Mouse (Mus musculus): ENCODE data around the gene Sorl1. TPM values are rescaled to one million over a fixed set of nuclear protein-coding genes. Genes with fewer than 3 reads are reported as not detected.

Gene Sorl1
- polyA plus RNA-seq (2016; fragmentation: Nextera tagmentation; extraction: Ambion mirVana), result 4.5 and 5.8 TPM in 2 replicates

DNA sequence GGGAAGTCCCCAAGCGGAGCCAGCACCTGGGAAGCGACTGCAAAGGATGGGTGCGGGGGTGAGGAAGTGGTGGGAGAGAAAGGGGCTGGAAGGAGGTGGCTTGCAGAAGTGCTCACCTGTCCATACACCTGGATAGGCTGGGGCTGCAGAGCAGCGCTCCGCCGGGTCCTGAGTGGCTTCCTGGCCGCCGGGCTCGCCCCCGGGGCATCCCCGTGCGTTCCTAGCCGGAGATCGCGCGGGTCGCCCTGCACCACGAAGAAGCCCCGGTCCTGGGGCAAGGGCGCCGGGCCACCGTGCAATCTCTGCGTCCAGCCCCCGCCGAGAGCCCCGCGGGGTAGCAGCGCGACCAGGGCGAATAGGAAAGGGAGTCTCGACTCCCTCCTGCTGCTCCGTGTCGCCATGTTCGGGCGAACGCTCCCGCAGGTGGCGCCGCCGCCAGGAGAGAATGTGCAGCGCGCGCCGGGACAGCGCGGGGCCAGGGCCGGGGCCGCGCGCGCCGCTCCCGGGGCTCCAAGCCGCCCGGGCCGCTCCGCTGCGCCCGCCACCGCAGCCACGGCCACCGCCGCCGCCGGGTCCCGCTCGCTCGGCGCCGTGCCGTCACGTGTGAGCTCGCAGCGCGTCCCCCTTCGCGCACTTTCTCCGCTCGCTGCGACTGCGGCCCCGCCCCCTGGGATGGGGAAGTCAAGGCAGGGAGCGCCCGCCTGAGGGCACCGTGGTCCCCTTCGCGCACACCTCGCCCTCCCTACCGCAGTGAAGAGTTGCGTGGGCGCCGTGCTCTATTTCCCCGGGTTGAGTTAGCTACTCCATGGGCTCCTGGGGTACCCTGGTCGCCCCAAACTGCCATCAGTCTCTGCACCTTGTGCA lies at the start of gene Sorl1:
TSS of gene Sorl1 (minus strand) at position 585 of the 864 bp plus-strand sequence.
- Histone ChIP-seq H3K4me2 (replicated peaks) (peak within 1 kb of the TSS; percentile 79), H3K4me3 (peak within 1 kb of the TSS; percentile 78), H3K9ac (replicated peaks) (peak within 1 kb of the TSS; percentile 67), H3K27me3 (peaks cover 39% of the 10 kb centered on the region), H3K36me3 (no peaks in the 10 kb centered on the region), H3K4me1 (peaks cover 13% of the 10 kb centered on the region; the same call in 1 of the 2 replicates), H3K9me3 (no peaks in the 10 kb centered on the region), H3K27ac (replicated peaks) (no peak within 1 kb of the TSS)
- peak; percentile 87 for ATAC-seq (ENCODE audit: low FRiP score, low read depth)
- WGBS, result 1% methylated on average over 79 of the region's 94 CpGs

DNA sequence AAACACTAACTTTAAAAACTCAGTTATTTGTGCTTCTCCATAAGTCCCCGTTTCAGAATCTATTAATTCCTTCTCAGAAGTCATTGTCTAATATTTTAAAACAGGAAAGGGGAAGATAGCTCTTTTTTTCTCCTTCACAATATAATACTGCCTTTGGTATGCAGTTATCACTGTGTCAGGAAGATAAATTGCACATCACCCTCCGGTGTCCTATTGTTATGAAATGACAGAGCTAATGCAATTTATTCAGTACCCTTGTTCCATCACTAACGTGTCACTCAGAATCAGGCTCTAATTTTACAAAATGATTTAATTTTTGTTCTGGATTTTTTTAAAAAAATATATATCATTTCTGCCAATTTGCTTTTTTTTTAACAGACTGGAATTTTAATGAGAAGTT lies 49.7 kb upstream of the Sorl1 start:
- Histone ChIP-seq H3K4me3 (no peak overlapping the region), H3K36me3 (no peaks in the 10 kb centered on the region), H3K9me3 (no peaks in the 10 kb centered on the region), H3K27ac (replicated peaks) (no peak overlapping the region), H3K4me1 (peaks cover 15% of the 10 kb centered on the region), H3K4me2 (replicated peaks) (no peak overlapping the region), H3K9ac (replicated peaks) (no peak overlapping the region), H3K27me3 (no peaks in the 10 kb centered on the region)
- no peak for ATAC-seq (ENCODE audit: low FRiP score, low read depth)
- WGBS, result 78% methylated on average over 3 of the region's 3 CpGs

DNA sequence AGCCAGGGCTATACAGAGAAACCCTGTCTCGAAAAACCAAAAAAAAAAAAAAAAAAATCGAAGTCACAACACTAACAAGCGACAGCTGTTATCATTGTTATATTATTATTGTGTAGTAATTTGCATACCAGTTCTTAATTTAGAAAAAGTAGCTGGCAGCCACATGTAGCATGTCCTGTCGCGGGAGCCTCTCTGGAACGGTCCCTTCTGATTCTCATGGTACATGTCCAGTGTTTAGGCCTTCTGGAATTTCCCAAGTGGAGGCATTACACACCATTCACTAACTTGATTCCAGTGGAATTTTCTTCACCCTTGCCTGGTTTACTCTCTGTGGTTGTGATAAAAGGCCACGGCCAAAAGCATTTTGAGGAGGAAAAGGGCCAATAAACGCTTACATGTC lies 45.4 kb upstream of the Sorl1 start:
- Histone ChIP-seq H3K9ac (replicated peaks) (no peak overlapping the region), H3K4me1 (peaks cover 4% of the 10 kb centered on the region), H3K4me3 (no peak overlapping the region), H3K36me3 (no peaks in the 10 kb centered on the region), H3K9me3 (no peaks in the 10 kb centered on the region), H3K27ac (replicated peaks) (no peak overlapping the region), H3K4me2 (replicated peaks) (no peak overlapping the region), H3K27me3 (no peaks in the 10 kb centered on the region)
- no peak for ATAC-seq (ENCODE audit: low FRiP score, low read depth)
- WGBS, result 94% methylated on average over 8 of the region's 8 CpGs

DNA sequence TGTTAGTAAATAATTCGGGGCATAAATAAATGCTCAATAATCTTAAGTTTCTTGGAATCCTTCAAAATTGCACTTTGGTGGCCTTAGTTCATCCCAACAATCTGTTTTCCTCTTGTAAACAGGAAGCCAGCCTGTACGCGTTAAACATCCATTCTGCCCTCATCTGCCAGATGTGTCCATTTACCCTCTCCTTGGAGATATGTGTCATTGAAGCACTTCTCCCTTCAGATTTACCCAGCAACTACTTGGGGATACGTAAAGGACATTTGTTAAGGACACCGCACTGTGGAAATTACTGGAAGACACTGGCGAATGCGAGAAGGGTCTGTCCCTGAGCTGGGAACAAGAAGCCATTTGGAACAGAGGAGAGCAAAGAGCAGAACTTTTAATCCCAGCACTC lies 44.9 kb upstream of the Sorl1 start:
- H3K9me3 ChIP-seq, result no peaks in the 10 kb centered on the region
- H3K4me3 ChIP-seq, result no peak overlapping the region
- H3K36me3 ChIP-seq, result no peaks in the 10 kb centered on the region
- H3K27me3 ChIP-seq, result no peaks in the 10 kb centered on the region
- H3K4me1 ChIP-seq, result no peaks in the 10 kb centered on the region
- no peak overlapping the region for H3K27ac ChIP-seq (replicated peaks)
- ATAC-seq (ENCODE audit: low FRiP score, low read depth), result no peak
- WGBS, result 96% methylated on average over 7 of the region's 7 CpGs
- H3K4me2 ChIP-seq (replicated peaks), result no peak overlapping the region
- no peak overlapping the region for H3K9ac ChIP-seq (replicated peaks)

DNA sequence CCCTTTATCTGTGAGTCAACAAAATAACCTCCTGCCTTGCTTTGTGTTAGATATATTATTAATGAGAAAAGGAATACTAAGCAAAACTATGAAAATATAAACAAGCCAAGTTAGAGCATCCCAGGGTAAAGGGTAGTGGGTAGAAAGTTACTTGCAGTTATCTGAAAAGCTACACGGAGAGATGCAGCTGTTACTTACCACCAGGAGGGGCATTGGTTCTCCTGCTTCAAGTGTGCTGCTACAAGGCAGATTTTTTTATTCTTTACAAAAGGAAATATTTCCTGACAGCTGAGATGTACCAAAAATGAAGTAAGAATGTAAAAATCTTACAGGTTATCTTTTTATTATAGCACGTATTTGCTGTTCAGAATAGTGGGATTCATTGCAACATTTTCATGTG lies 40.8 kb upstream of the Sorl1 start:
- WGBS, result 82% methylated on average over 2 of the region's 2 CpGs
- H3K4me1 ChIP-seq, result no peaks in the 10 kb centered on the region
- H3K4me3 ChIP-seq, result no peak overlapping the region
- H3K4me2 ChIP-seq (replicated peaks), result no peak overlapping the region
- no peaks in the 10 kb centered on the region for H3K27me3 ChIP-seq
- H3K27ac ChIP-seq (replicated peaks), result no peak overlapping the region
- H3K9ac ChIP-seq (replicated peaks), result no peak overlapping the region
- no peaks in the 10 kb centered on the region for H3K36me3 ChIP-seq
- H3K9me3 ChIP-seq, result no peaks in the 10 kb centered on the region
- ATAC-seq (ENCODE audit: low FRiP score, low read depth), result no peak

DNA sequence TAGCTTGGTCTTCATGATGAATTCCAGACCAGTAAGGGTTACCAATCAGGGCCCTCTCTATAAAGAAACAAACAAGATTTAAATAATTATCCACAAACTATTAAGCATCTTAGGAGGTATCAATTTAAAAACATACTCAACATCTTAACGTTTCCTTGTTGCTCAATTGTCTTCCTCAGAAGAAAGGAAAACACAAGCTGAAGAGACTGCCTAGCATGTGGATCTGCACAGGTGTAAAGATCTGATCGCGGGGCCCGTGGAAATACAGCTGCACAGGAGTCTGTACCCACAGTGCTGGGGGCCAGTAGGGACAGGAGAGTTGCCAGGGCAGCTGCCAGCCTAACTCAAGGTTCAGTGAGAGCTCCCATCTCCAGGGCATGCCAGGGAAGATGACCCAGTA lies 38.9 kb upstream of the Sorl1 start:
- Histone ChIP-seq H3K9ac (replicated peaks) (no peak overlapping the region), H3K27ac (replicated peaks) (no peak overlapping the region)
- 86% methylated on average over 4 of the region's 4 CpGs for WGBS

DNA sequence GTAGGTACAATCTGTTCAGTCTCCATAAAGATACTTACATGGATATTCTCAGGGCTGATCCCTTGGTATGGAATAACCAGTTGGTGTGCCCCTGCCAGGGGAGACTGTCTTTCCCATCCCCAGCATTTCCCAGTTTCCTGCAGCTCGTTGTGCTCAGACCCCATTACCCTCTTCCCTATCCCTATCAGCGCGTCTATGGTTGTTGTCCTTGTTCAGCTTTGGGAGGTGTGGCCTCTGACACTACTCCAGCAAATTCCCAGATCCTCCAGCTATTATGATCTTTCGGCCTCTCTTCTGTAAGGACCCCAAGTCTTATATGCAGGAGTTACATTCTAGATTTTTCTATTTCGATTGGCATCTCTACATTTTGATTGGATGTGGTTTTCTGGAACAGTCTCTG lies 35.3 kb upstream of the Sorl1 start:
- Histone ChIP-seq H3K4me1 (no peaks in the 10 kb centered on the region), H3K4me2 (replicated peaks) (no peak overlapping the region), H3K4me3 (no peak overlapping the region), H3K9ac (replicated peaks) (no peak overlapping the region), H3K27me3 (no peaks in the 10 kb centered on the region), H3K27ac (replicated peaks) (no peak overlapping the region), H3K9me3 (no peaks in the 10 kb centered on the region), H3K36me3 (no peaks in the 10 kb centered on the region)
- ATAC-seq (ENCODE audit: low FRiP score, low read depth), result no peak
- WGBS, result 71% methylated on average over 5 of the region's 5 CpGs

More for the DNA sequence above, 38.9 kb upstream of the Sorl1 start:
- Histone ChIP-seq H3K4me1 (no peaks in the 10 kb centered on the region), H3K4me2 (replicated peaks) (no peak overlapping the region), H3K9me3 (no peaks in the 10 kb centered on the region), H3K4me3 (no peak overlapping the region), H3K27me3 (no peaks in the 10 kb centered on the region), H3K36me3 (no peaks in the 10 kb centered on the region)
- ATAC-seq (ENCODE audit: low FRiP score, low read depth), result no peak

DNA sequence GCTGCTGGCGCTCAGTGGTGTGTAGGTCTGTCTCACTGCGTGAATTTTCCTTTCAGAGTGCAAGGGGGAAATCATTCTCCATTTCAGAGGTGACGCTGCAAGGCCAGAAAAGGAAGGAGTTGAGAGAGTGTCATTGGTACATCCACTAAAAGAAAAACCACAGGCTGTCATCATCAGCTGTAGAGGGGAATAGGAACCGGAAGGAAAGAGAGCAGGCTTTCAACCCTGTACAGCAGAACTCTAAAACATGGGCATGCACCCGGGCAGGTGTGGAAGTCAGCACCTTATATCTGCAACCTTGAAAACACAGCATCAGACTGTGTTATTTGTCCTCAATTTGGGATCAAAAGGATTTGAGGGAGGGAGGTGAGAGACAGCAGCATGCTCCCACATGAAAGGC lies 34.6 kb upstream of the Sorl1 start:
- H3K36me3 ChIP-seq, result no peaks in the 10 kb centered on the region
- no peaks in the 10 kb centered on the region for H3K4me1 ChIP-seq
- no peak overlapping the region for H3K4me3 ChIP-seq
- H3K4me2 ChIP-seq (replicated peaks), result no peak overlapping the region
- no peak for ATAC-seq (ENCODE audit: low FRiP score, low read depth)
- no peak overlapping the region for H3K9ac ChIP-seq (replicated peaks)
- WGBS, result 80% methylated on average over 5 of the region's 5 CpGs
- H3K27ac ChIP-seq (replicated peaks), result no peak overlapping the region
- H3K27me3 ChIP-seq, result no peaks in the 10 kb centered on the region
- H3K9me3 ChIP-seq, result no peaks in the 10 kb centered on the region

DNA sequence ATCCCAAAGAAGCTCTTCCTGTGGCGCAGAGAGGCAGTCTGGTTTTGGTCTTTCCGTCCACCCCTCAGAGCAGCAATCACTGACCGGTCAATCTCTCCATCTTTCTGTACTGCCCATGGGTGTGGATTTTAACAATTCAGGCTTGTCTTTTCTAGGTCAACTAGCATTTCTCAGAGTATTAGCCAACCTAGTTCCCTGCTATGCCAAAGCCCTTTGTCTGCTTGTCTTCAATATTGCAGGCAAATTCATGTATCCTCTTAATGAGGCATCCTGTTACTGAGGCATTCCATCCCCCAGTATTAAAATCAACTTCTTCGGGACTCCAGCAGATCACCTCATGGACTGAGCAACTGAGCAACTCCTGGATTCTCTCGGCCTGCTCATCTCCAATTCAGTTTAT lies 33.9 kb upstream of the Sorl1 start:
- Histone ChIP-seq H3K27me3 (no peaks in the 10 kb centered on the region), H3K36me3 (no peaks in the 10 kb centered on the region), H3K4me2 (replicated peaks) (no peak overlapping the region), H3K4me3 (no peak overlapping the region), H3K9me3 (no peaks in the 10 kb centered on the region), H3K4me1 (no peaks in the 10 kb centered on the region), H3K27ac (replicated peaks) (no peak overlapping the region), H3K9ac (replicated peaks) (no peak overlapping the region)
- no peak for ATAC-seq (ENCODE audit: low FRiP score, low read depth)
- WGBS, result 89% methylated on average over 5 of the region's 5 CpGs

DNA sequence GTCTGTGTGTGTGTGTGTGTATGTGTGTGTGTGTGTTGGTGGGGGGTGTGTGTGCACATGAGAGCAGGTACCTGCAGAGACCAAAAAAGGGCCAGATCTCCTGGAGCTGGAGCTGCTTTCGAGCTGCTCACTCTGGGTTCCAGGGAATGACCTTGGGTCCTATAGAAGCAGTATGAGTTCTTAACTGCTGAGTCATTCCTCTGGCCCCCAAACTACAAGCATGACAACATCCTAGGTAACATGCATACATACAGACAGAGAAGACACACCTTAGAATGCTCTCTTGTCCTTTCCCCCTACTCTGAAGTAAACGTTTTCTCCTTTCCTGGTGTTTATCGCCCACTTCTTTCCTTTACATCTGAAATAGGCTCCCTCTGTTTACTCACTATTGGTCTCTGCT lies 32.5 kb upstream of the Sorl1 start:
- H3K9ac ChIP-seq (replicated peaks), result no peak overlapping the region
- no peak for ATAC-seq (ENCODE audit: low FRiP score, low read depth)
- no peak overlapping the region for H3K27ac ChIP-seq (replicated peaks)
- H3K4me1 ChIP-seq, result no peaks in the 10 kb centered on the region
- no peaks in the 10 kb centered on the region for H3K27me3 ChIP-seq
- H3K4me3 ChIP-seq, result no peak overlapping the region
- H3K4me2 ChIP-seq (replicated peaks), result no peak overlapping the region
- H3K9me3 ChIP-seq, result no peaks in the 10 kb centered on the region
- H3K36me3 ChIP-seq, result no peaks in the 10 kb centered on the region
- WGBS, result 91% methylated on average over 3 of the region's 3 CpGs

DNA sequence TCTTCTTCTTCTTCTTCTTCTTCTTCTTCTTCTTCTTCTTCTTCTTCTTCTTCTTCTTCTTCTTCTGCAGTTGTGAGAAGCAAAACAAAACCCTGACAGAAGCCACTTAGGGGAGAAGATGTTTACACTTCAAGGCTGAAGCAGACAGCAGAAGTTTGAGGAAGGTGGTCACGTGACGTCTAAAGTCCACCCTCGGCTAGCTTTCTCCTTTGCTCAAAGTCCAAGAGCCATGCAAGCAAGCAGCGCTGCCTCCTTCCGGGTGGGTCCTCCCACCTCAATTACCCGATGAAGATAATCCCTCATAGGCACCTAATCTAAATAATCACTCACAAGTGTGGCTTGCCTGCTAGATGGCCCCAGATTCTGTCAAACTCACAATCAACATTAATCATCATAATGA lies 30.6 kb upstream of the Sorl1 start:
- H3K4me2 ChIP-seq (replicated peaks), result no peak overlapping the region
- no peak overlapping the region for H3K9ac ChIP-seq (replicated peaks)
- H3K27ac ChIP-seq (replicated peaks), result no peak overlapping the region
- no peak overlapping the region for H3K4me3 ChIP-seq
- no peaks in the 10 kb centered on the region for H3K27me3 ChIP-seq
- no peaks in the 10 kb centered on the region for H3K4me1 ChIP-seq
- H3K9me3 ChIP-seq, result no peaks in the 10 kb centered on the region
- no peak for ATAC-seq (ENCODE audit: low FRiP score, low read depth)
- no peaks in the 10 kb centered on the region for H3K36me3 ChIP-seq
- 84% methylated on average over 6 of the region's 6 CpGs for WGBS

DNA sequence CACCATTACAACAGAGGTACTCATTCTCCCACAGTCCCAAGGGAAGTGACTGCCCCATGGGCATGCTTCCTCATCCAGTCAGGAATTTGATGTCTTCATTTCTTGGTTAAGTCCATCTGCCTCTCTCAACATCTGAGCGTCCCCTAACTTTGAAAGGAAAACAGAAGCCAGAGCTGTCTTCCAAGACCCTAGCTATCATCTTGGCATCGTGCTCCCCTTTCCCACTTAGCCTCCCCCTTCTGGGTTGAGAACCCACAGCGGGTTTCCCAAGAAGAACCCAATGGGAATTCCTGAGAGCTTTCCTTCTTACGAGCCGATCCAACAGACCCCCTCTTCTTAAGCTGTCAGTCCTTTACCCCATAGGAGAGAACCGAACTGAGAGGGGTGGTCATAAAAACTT lies 24.7 kb upstream of the Sorl1 start:
- H3K36me3 ChIP-seq, result no peaks in the 10 kb centered on the region
- no peaks in the 10 kb centered on the region for H3K27me3 ChIP-seq
- H3K9me3 ChIP-seq, result no peaks in the 10 kb centered on the region
- H3K4me1 ChIP-seq, result 0 out of 2 replicates have a peak, but pooled peaks cover 3% of the 10 kb centered on the region
- H3K4me2 ChIP-seq (replicated peaks), result no peak overlapping the region
- no peak overlapping the region for H3K9ac ChIP-seq (replicated peaks)
- 88% methylated on average over 6 of the region's 6 CpGs for WGBS
- no peak for ATAC-seq (ENCODE audit: low FRiP score, low read depth)
- no peak overlapping the region for H3K27ac ChIP-seq (replicated peaks)
- H3K4me3 ChIP-seq, result no peak overlapping the region

DNA sequence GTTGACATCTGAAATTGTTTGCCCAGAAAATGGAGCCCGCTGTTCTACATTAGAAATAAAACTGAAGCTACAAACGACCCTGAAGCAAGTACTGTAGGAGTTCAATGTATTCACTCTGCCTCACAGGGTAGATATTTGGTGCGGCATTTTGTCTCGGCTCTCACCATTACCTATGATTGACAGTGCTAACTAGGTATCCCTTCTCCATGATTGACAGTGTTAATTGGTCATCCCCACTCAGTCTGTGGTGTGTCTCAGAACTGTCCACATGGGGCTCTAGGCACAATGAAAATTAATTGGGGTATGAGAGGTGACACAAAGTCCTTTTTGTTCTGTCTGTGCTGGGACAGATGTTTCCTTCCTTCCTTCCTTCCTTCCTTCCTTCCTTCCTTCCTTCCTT lies 23.9 kb upstream of the Sorl1 start:
- H3K27ac ChIP-seq (replicated peaks), result no peak overlapping the region

More for the DNA sequence above, 23.9 kb upstream of the Sorl1 start:
- Histone ChIP-seq H3K36me3 (no peaks in the 10 kb centered on the region), H3K4me3 (no peak overlapping the region), H3K4me1 (0 out of 2 replicates have a peak, but pooled peaks cover 3% of the 10 kb centered on the region), H3K4me2 (replicated peaks) (no peak overlapping the region), H3K27me3 (no peaks in the 10 kb centered on the region), H3K9me3 (no peaks in the 10 kb centered on the region), H3K9ac (replicated peaks) (no peak overlapping the region)
- 79% methylated on average over 4 of the region's 4 CpGs for WGBS
- ATAC-seq (ENCODE audit: low FRiP score, low read depth), result no peak
